Mouse (Mus musculus): Measurements from ENCODE around the gene Myd88.

GRCm38 (mm10) chr9:119355943-119356342, 14.7 kb upstream of the Myd88 start:
- TF ChIP-seq CTCF (IDR thresholded peaks at IDR 0.05; ENCODE audit: low read depth, low read length) (no peak), POLR2A (IDR thresholded peaks at IDR 0.05; ENCODE audit: extremely low read depth, insufficient read depth, low read length) (no peak)
